Mouse (Mus musculus): ENCODE data around the gene Elp4. TPM values are rescaled to one million over a fixed set of nuclear protein-coding genes. Genes with fewer than 3 reads are reported as not detected.

The Elp4 gene
- polyA plus RNA-seq, 1 experiment from 2014 or later: 11.3 TPM

DNA sequence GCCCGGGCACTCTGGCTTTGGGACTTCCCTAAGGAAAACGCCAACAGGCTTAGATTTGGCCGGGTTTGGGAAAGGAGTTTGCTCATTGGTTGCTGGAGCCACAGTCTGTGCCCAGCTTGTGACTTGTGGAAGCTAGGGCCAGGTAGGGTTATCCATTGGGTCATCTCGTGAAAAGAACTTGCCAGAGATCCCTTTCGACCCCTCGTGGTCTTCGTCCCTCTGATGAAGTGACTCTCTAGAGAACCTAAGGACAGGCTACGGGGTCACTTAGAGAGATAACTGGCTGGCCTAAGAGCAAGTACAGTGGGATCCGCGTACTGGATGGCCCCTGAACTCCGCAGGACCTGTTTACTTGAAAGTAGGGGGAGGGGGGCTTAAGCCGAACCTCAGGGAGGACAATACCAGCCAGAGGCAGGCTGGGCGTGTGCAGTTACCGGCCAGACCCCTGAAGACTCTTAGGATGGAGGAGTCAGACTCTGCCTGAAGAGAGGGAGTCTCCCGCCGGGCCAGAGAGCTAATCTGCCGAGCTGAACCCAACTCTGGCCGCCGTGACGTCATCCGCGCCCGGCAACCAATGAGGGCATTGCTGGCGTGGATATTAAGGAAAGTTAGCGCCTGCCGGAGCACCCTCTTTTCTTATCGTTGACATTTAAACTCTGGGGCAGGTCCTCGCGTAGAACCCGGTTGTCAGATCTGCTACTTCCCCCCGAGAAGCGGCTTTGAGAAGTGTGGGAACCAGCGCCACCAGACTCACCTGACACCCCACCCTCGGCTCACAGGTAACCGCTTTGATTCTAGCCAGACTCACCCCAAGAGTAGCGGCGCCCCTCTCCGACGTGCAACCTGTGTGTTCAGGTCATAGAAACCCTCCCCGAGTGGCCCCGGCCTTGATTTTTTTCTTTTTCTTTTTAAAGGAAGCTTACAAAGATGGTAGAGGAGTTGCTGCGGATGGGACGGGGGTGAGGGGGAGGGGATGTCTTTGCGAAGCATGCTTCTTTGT is 235.8 kb downstream of the Elp4 start, which contains the start of gene Pax6:
Pax6 (plus strand) TSS at position 630 of the 1,000 bp plus-strand sequence.
- H3K36me3 ChIP-seq (ENCODE audit: insufficient read depth, low read length): no peaks in the 10 kb centered on the region
- no peaks in the 10 kb centered on the region for H3K9me3 ChIP-seq (ENCODE audit: low read length)
- H3K9ac ChIP-seq (replicated peaks; ENCODE audit: low read depth): no peak within 1 kb of the TSS
- no peak within 1 kb of the TSS for H3K4me2 ChIP-seq (replicated peaks; ENCODE audit: low read depth, low read length)
- WGBS: 2% methylated on average over 44 of the region's 44 CpGs
- TF ChIP-seq CTCF (IDR thresholded peaks at IDR 0.05) (no peak), EP300 (IDR thresholded peaks at IDR 0.05) (no peak)
- DNase-seq (ENCODE audit: low spot score): no peak
- H3K27ac ChIP-seq (ENCODE audit: low read length): no peak within 1 kb of the TSS
- no peaks in the 10 kb centered on the region for H3K4me1 ChIP-seq (ENCODE audit: insufficient read depth, low read depth, low read length)
- H3K27me3 ChIP-seq (replicated peaks; ENCODE audit: insufficient read depth, low read length): peaks cover 87% of the 10 kb centered on the region
- ATAC-seq: no peak
- H3K4me3 ChIP-seq (ENCODE audit: low read depth, low read length): no peak within 1 kb of the TSS

DNA sequence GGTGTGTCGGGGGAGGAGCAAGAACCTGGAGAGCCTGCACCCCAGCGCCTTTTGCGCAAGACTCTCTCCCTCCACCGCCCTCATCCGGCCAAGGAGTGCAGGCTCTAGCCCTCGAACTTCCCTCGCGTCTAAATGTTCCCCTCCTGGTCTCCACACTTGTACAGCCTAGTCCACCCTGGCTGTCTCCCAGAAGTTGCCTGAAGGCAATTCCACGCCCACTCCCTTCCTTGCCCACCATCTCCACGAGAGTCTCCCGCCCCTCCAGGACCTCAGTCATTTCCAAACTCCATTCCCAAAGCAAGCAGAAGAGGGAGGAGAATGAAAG is 236.8 kb downstream of the Elp4 start:
- no peak overlapping the region for H3K4me3 ChIP-seq (ENCODE audit: low read depth, low read length)
- no peak overlapping the region for H3K27ac ChIP-seq (ENCODE audit: low read length)
- no peaks in the 10 kb centered on the region for H3K4me1 ChIP-seq (ENCODE audit: insufficient read depth, low read depth, low read length)
- DNase-seq (ENCODE audit: low spot score): peak; percentile 37
- peak; percentile 64 for ATAC-seq
- peak; percentile 44 for TF ChIP-seq CTCF (IDR thresholded peaks at IDR 0.05)
- TF ChIP-seq EP300 (IDR thresholded peaks at IDR 0.05): no peak
- peaks cover 87% of the 10 kb centered on the region for H3K27me3 ChIP-seq (replicated peaks; ENCODE audit: insufficient read depth, low read length)
- H3K9ac ChIP-seq (replicated peaks; ENCODE audit: low read depth): no peak overlapping the region
- under 1% methylated on average over 11 of the region's 11 CpGs for WGBS
- H3K9me3 ChIP-seq (ENCODE audit: low read length): no peaks in the 10 kb centered on the region
- no peaks in the 10 kb centered on the region for H3K36me3 ChIP-seq (ENCODE audit: insufficient read depth, low read length)
- no peak overlapping the region for H3K4me2 ChIP-seq (replicated peaks; ENCODE audit: low read depth, low read length)

DNA sequence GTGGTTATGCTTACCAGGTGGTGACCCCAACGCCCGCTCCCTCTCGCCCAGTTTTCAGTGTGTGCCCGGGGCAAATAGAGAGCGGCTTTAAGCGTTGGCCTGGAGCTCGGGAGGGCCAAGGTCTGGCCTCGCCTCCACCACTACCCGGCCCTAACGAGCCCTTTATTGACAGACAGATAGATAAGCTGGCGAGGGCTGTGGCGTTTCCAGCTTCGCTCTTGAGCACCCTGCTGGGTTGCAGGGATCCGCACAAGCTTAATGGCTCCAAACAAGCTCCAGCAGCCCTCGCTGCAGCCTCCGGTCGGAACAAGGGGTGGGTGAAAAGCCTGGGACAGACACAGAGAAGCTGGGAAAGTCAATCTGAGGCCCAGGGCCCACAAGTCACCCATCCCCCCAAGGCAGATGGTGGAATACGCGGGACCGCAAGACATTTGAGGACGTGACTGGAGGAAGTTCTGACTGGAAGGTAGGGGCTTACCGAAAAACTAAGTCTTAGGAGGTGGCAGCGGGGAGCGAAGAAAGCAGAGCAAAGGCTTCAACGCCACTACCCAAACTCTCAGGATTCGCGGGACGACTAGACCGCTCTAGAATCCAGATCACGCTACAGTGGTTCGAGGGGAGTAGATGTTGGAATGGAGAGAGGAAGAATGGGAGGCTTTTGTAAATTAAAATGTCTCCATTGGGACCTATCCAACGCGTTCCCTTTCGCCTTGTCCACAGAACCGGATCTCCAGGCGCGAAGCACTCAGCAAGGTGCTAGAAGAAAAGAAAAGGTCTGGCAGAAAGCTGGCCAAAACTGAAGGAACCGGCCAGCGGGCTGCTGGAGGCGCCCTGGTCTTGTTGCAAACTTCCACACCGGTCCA is 237.4 kb downstream of the Elp4 start:
- Histone ChIP-seq H3K4me2 (replicated peaks; ENCODE audit: low read depth, low read length) (no peak overlapping the region), H3K27me3 (replicated peaks; ENCODE audit: insufficient read depth, low read length) (peaks cover 86% of the 10 kb centered on the region), H3K36me3 (ENCODE audit: insufficient read depth, low read length) (no peaks in the 10 kb centered on the region), H3K4me1 (ENCODE audit: insufficient read depth, low read depth, low read length) (no peaks in the 10 kb centered on the region), H3K4me3 (ENCODE audit: low read depth, low read length) (no peak overlapping the region), H3K27ac (ENCODE audit: low read length) (no peak overlapping the region), H3K9ac (replicated peaks; ENCODE audit: low read depth) (no peak overlapping the region), H3K9me3 (ENCODE audit: low read length) (no peaks in the 10 kb centered on the region)
- no peak for ATAC-seq
- TF ChIP-seq CTCF (IDR thresholded peaks at IDR 0.05) (no peak), EP300 (IDR thresholded peaks at IDR 0.05) (no peak)
- WGBS: 2% methylated on average over 41 of the region's 41 CpGs
- no peak for DNase-seq (ENCODE audit: low spot score)

DNA sequence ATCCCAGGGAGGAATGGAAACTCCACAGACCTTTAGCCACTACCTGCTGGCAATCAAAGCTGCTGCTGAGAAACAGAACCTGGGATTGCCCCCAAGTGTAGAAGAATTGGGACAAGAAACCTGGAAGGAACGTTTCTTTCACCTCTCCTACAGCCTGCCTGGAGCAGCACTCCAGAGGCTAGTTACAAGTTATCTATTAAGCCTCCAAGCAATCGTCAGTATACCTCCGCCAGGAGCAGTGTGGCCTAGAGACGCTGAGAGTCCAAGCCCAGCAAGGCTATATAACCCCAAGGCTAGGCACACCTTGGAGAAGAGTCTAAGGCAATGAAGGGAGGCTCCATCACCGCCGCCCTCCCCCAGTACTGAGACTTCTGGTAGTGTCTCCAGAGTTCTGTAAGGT is 238.0 kb downstream of the Elp4 start:
- 3% methylated on average over 6 of the region's 6 CpGs for WGBS
- H3K27me3 ChIP-seq (replicated peaks; ENCODE audit: insufficient read depth, low read length): peaks cover 88% of the 10 kb centered on the region
- TF ChIP-seq CTCF (IDR thresholded peaks at IDR 0.05) (no peak), EP300 (IDR thresholded peaks at IDR 0.05) (no peak)
- no peak overlapping the region for H3K9ac ChIP-seq (replicated peaks; ENCODE audit: low read depth)
- no peak for ATAC-seq
- DNase-seq (ENCODE audit: low spot score): no peak
- no peaks in the 10 kb centered on the region for H3K9me3 ChIP-seq (ENCODE audit: low read length)
- no peak overlapping the region for H3K27ac ChIP-seq (ENCODE audit: low read length)
- H3K4me1 ChIP-seq (ENCODE audit: insufficient read depth, low read depth, low read length): no peaks in the 10 kb centered on the region
- no peak overlapping the region for H3K4me2 ChIP-seq (replicated peaks; ENCODE audit: low read depth, low read length)
- H3K4me3 ChIP-seq (ENCODE audit: low read depth, low read length): no peak overlapping the region
- no peaks in the 10 kb centered on the region for H3K36me3 ChIP-seq (ENCODE audit: insufficient read depth, low read length)

DNA sequence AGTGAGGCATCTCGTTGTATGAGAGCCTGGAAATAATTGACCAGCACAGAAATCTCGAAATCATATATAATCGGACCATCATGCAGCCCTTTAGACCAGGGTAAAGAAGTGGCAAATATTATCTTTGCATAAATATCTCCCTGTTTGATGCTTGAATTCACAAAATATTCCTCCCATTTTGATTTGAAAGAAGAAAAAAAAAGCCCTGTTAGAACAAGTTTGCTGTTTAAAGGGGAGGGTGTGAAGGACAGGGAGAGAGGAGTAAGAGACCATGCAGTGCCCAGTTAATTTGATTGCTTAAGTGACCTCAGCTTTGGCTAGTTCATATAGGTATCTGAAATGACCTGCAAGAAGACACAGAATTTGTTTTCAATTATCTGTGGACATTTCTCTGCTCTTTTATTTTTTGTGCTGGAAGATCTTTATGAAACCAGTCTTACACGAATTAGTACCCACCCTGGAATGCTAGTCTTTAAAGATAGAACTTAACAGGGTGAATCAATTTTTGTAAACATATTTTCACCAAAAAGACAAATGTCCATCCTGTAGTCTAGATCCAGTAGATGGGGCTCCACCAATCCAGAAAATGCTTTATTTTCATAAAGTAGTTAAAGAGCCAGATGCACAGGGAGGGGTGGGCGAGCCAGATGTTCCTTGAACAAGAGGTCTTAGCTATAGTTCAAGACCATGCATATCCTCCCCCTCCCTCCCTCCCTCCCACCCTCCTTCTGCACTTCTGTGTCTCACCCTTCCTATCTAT is 238.7 kb downstream of the Elp4 start:
- no peak for DNase-seq (ENCODE audit: low spot score)
- Histone ChIP-seq H3K4me1 (ENCODE audit: insufficient read depth, low read depth, low read length) (no peaks in the 10 kb centered on the region), H3K9me3 (ENCODE audit: low read length) (no peaks in the 10 kb centered on the region), H3K27me3 (replicated peaks; ENCODE audit: insufficient read depth, low read length) (peaks cover 88% of the 10 kb centered on the region), H3K4me2 (replicated peaks; ENCODE audit: low read depth, low read length) (no peak overlapping the region), H3K9ac (replicated peaks; ENCODE audit: low read depth) (no peak overlapping the region), H3K27ac (ENCODE audit: low read length) (no peak overlapping the region), H3K36me3 (ENCODE audit: insufficient read depth, low read length) (no peaks in the 10 kb centered on the region), H3K4me3 (ENCODE audit: low read depth, low read length) (no peak overlapping the region)
- 7% methylated on average over 5 of the region's 5 CpGs for WGBS
- no peak for TF ChIP-seq EP300 (IDR thresholded peaks at IDR 0.05)
- no peak for TF ChIP-seq CTCF (IDR thresholded peaks at IDR 0.05)
- ATAC-seq: no peak
